Mouse (Mus musculus): Measurements from ENCODE around the gene Slc17a5. TPM values are rescaled to one million over a fixed set of nuclear protein-coding genes. Genes with fewer than 3 reads are reported as not detected.

Gene Slc17a5
- polyA plus RNA-seq, 1 experiment = 14.0 TPM

- Histone ChIP-seq H3K4me3 (replicated peaks; ENCODE audit: insufficient read depth, low read depth, low read length) (no peak overlapping the region), H3K4me1 (ENCODE audit: control insufficient read depth, insufficient read depth, low read length) (no peaks in the 10 kb centered on the region), H3K27me3 (ENCODE audit: control insufficient read depth, insufficient read depth, low read length) (no peaks in the 10 kb centered on the region), H3K27ac (ENCODE audit: insufficient read depth, low read length) (no peak overlapping the region)
- TF ChIP-seq CTCF (IDR thresholded peaks at IDR 0.05; ENCODE audit: borderline replicate concordance, insufficient read depth, low read depth, low read length) (no peak), POLR2A (IDR thresholded peaks at IDR 0.05; ENCODE audit: borderline replicate concordance, insufficient read depth, low read length) (no peak)
- DNase-seq = no peak
- whole genome bisulfite sequencing = 79% methylated on average over 4 of the region's 4 CpGs
Measured at GRCm38 (mm10) chr9:78514681-78515080, 73.2 kb downstream of the Slc17a5 start.

DNA sequence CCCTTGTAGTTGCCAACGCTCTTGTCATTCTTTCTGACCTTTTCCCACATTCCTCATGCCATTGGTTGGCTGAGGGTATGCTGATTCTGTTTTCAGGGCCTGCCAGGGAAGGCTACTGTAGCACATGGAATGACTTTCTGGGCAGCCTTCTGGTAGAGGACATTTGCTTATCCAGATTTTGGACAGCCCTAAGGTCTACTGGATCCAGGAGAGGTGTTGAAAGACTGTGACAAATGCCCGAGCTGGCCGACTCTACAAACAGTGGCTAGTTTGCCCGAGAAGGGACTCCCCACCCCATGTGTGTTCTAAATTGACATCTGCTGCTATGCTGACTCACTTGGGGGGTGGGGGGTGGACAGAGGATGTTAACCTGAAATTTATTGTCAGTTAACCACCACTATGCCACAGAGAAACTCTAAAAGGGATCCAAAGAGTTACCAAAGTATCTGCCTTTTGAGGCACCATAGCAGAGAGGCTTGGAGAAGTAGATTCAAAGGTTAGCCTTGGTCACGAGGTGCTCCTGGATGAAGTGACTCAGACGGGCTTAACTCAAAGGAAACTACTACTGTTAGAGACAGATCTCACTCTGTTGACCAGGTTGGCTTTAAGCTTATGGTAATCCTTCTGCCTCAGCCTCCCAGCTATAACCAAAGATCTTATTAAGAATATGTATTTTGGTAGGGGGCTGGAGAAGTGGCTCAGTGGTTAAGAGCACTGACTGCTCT, 73.9 kb downstream of the Slc17a5 start:
- H3K4me3 ChIP-seq (replicated peaks; ENCODE audit: insufficient read depth, low read depth, low read length) = no peak overlapping the region
- WGBS = 47% methylated on average over 6 of the region's 6 CpGs
- no peak for DNase-seq
- no peaks in the 10 kb centered on the region for H3K27me3 ChIP-seq (ENCODE audit: control insufficient read depth, insufficient read depth, low read length)
- H3K27ac ChIP-seq (ENCODE audit: insufficient read depth, low read length) = no peak overlapping the region
- no peak for TF ChIP-seq CTCF (IDR thresholded peaks at IDR 0.05; ENCODE audit: borderline replicate concordance, insufficient read depth, low read depth, low read length)
- TF ChIP-seq POLR2A (IDR thresholded peaks at IDR 0.05; ENCODE audit: borderline replicate concordance, insufficient read depth, low read length) = no peak
- no peaks in the 10 kb centered on the region for H3K4me1 ChIP-seq (ENCODE audit: control insufficient read depth, insufficient read depth, low read length)

- Histone ChIP-seq H3K4me1 (ENCODE audit: control insufficient read depth, insufficient read depth, low read length) (no peaks in the 10 kb centered on the region), H3K27me3 (ENCODE audit: control insufficient read depth, insufficient read depth, low read length) (no peaks in the 10 kb centered on the region), H3K4me3 (replicated peaks; ENCODE audit: insufficient read depth, low read depth, low read length) (no peak overlapping the region), H3K27ac (ENCODE audit: insufficient read depth, low read length) (no peak overlapping the region)
- DNase-seq = no peak
- WGBS = 91% methylated on average over 5 of the region's 5 CpGs
- TF ChIP-seq POLR2A (IDR thresholded peaks at IDR 0.05; ENCODE audit: borderline replicate concordance, insufficient read depth, low read length) = no peak
- TF ChIP-seq CTCF (IDR thresholded peaks at IDR 0.05; ENCODE audit: borderline replicate concordance, insufficient read depth, low read depth, low read length) = no peak
Measured at GRCm38 (mm10) chr9:78511705-78512104, 76.1 kb downstream of the Slc17a5 start.

DNA sequence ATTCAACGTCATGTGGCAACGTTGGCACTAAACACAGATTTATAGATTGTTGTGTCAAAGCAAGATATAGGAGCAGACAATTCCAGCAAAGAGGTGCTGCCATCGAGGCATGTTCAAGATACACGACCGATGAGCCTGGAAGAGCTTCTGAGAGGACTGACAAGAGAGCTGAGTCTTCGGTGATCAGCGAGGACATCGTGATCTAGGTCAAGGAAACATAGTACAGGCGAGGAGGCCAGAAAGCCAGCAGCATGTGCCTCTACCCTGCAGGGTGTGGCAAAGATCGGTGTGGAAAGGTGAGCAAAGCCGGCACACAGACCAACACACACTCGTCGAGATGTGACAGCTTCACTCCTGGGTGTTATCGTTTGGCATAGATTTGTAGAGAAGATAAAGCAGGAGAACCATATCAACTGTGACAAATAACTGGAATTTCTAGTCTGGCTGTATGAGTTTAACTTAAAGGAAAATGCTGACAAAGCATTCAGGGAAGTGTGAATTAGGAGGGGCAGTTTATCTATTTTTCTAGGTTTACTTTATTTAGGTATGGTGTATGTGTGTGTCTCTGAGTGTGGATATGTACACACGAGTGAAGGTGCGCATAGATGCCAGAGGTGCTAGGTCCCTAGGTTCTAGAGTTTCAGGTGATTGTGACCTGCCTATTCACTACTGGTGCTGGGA, 79.6 kb downstream of the Slc17a5 start:
- DNase-seq = no peak
- Histone ChIP-seq H3K4me3 (replicated peaks; ENCODE audit: insufficient read depth, low read depth, low read length) (no peak overlapping the region), H3K4me1 (ENCODE audit: control insufficient read depth, insufficient read depth, low read length) (peaks cover 5% of the 10 kb centered on the region; the same call in 1 of the 2 replicates), H3K27me3 (ENCODE audit: control insufficient read depth, insufficient read depth, low read length) (no peaks in the 10 kb centered on the region), H3K27ac (ENCODE audit: insufficient read depth, low read length) (no peak overlapping the region)
- no peak for TF ChIP-seq POLR2A (IDR thresholded peaks at IDR 0.05; ENCODE audit: borderline replicate concordance, insufficient read depth, low read length)
- TF ChIP-seq CTCF (IDR thresholded peaks at IDR 0.05; ENCODE audit: borderline replicate concordance, insufficient read depth, low read depth, low read length) = no peak
- 88% methylated on average over 16 of the region's 16 CpGs for WGBS

- no peak for TF ChIP-seq CTCF (IDR thresholded peaks at IDR 0.05; ENCODE audit: borderline replicate concordance, insufficient read depth, low read depth, low read length)
- no peak for TF ChIP-seq POLR2A (IDR thresholded peaks at IDR 0.05; ENCODE audit: borderline replicate concordance, insufficient read depth, low read length)
- DNase-seq = no peak
- Histone ChIP-seq H3K4me1 (ENCODE audit: control insufficient read depth, insufficient read depth, low read length) (peaks cover 10% of the 10 kb centered on the region; the same call in 1 of the 2 replicates), H3K4me3 (replicated peaks; ENCODE audit: insufficient read depth, low read depth, low read length) (no peak overlapping the region), H3K27ac (ENCODE audit: insufficient read depth, low read length) (no peak overlapping the region), H3K27me3 (ENCODE audit: control insufficient read depth, insufficient read depth, low read length) (no peaks in the 10 kb centered on the region)
- WGBS = 87% methylated on average over 7 of the region's 7 CpGs
Measured at GRCm38 (mm10) chr9:78506722-78507077, 81.1 kb downstream of the Slc17a5 start.

DNA sequence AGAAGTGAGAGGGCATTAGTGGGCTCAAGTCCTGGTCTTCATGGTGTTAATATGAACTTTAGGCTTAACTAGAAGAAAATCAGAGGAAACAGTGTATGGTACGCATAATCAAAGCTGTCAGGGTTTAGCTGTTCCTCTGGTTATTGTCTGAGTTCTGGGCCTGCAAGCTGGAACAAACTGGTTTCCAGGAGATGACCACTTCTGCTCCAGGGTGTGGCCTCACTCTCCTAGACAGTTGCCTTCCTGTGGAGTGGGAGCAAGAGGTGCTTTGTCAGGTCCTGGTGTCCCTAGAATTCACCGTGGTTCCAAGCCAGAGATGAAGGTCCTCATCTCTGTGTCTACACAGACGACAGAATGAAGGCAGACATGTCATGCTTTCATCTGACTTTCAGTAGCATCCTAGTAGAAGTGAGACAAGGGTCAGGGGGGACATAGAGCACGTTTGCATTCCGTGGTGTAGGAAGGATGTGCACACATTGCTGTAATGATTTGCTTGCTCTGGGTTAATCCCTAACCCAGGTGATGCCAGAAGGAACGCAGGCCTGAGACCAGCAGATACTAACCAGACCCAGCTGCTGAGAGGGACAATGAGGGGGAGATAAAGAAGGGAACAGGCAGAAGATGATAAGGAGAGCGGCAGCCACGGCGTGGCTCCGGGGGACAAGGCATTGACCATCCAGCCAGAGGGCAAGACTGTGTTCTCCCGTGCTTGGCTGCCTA, 81.7 kb downstream of the Slc17a5 start:
- no peak overlapping the region for H3K4me3 ChIP-seq (replicated peaks; ENCODE audit: insufficient read depth, low read depth, low read length)
- TF ChIP-seq POLR2A (IDR thresholded peaks at IDR 0.05; ENCODE audit: borderline replicate concordance, insufficient read depth, low read length) = no peak
- TF ChIP-seq CTCF (IDR thresholded peaks at IDR 0.05; ENCODE audit: borderline replicate concordance, insufficient read depth, low read depth, low read length) = no peak
- WGBS = 81% methylated on average over 11 of the region's 11 CpGs
- no peaks in the 10 kb centered on the region for H3K27me3 ChIP-seq (ENCODE audit: control insufficient read depth, insufficient read depth, low read length)
- H3K4me1 ChIP-seq (ENCODE audit: control insufficient read depth, insufficient read depth, low read length) = peaks cover 10% of the 10 kb centered on the region; the same call in 1 of the 2 replicates
- no peak for DNase-seq
- H3K27ac ChIP-seq (ENCODE audit: insufficient read depth, low read length) = no peak overlapping the region

DNA sequence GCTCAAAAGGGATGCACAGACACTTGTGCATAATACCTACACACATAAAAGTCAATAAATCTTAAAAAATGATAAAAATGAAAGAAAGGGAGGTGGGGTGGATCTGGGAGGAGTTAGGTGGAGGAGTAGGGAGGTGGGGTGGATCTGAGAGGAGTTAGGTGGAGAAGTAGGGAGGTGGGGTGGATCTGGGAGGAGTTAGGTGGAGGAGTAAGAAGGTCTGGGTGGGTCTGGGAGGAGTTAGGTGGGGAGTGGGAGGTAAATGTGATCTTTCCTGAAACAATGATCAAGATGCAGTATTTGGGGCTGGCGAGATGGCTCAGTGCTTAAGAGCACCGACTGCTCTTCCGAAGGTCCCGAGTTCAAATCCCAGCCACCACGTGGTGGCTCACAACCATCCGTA, 82.6 kb downstream of the Slc17a5 start:
- WGBS = 93% methylated on average over 6 of the region's 6 CpGs
- Histone ChIP-seq H3K27me3 (ENCODE audit: control insufficient read depth, insufficient read depth, low read length) (no peaks in the 10 kb centered on the region), H3K4me3 (replicated peaks; ENCODE audit: insufficient read depth, low read depth, low read length) (no peak overlapping the region), H3K4me1 (ENCODE audit: control insufficient read depth, insufficient read depth, low read length) (peaks cover 10% of the 10 kb centered on the region; the same call in 1 of the 2 replicates), H3K27ac (ENCODE audit: insufficient read depth, low read length) (no peak overlapping the region)
- no peak for DNase-seq
- TF ChIP-seq CTCF (IDR thresholded peaks at IDR 0.05; ENCODE audit: borderline replicate concordance, insufficient read depth, low read depth, low read length) = no peak
- TF ChIP-seq POLR2A (IDR thresholded peaks at IDR 0.05; ENCODE audit: borderline replicate concordance, insufficient read depth, low read length) = no peak
